7 mouse cellular contexts compared by ENCODE assay signal in genomic region chr1:58422879-58423278, GRCm38 (mm10). TPM values are rescaled to one million over a fixed set of nuclear protein-coding genes. Genes with fewer than 3 reads are reported as not detected.
A peak's percentile ranks its signal among the peaks of the same experiment; 100 is the strongest.
DNase-seq lines count a peak whose midpoint lies in the region; ATAC-seq and TF ChIP-seq lines count a peak whose summit lies in the region.

No protein-coding gene starts in this region.

- peak overlapping the region; percentile 78 for H3K4me2 ChIP-seq in hindbrain, embryonic 13.5 days

- peak overlapping the region; percentile 100 for H3K9ac ChIP-seq in hindbrain, embryonic 13.5 days
- peak overlapping the region; percentile 97 for H3K9ac ChIP-seq in liver, adult 2 months (ENCODE audit: low read depth, low read length)

- H3K27me3 ChIP-seq in hindbrain, embryonic 13.5 days, result no peaks in the 10 kb centered on the region
- H3K27me3 ChIP-seq in liver, adult 2 months (ENCODE audit: control insufficient read depth, insufficient read depth, low read length), result no peaks in the 10 kb centered on the region

- peaks cover 30% of the 10 kb centered on the region for H3K36me3 ChIP-seq in hindbrain, embryonic 13.5 days
- peaks cover 31% of the 10 kb centered on the region for H3K36me3 ChIP-seq in liver, adult 2 months (ENCODE audit: control insufficient read depth, insufficient read depth, low read length)

- peaks cover 30% of the 10 kb centered on the region for H3K4me1 ChIP-seq in hindbrain, embryonic 13.5 days (replicated peaks)
- H3K4me1 ChIP-seq in liver, adult 2 months (ENCODE audit: control insufficient read depth, insufficient read depth, low read length), result peaks cover 18% of the 10 kb centered on the region

- peak overlapping the region; percentile 100 for H3K27ac ChIP-seq in hindbrain, embryonic 13.5 days
- peak overlapping the region; percentile 99 for H3K27ac ChIP-seq in liver, adult 2 months (replicated peaks; ENCODE audit: insufficient read depth, low read depth, low read length)

- TF ChIP-seq CTCF in liver, adult 2 months (IDR thresholded peaks at IDR 0.05; ENCODE audit: low read depth, low read length), result no peak

- WGBS in hindbrain, embryonic 13.5 days, result 9% methylated on average over 13 of the region's 13 CpGs
- WGBS in liver, adult 2 months, result under 1% methylated on average over 13 of the region's 13 CpGs

- ATAC-seq in erythroblast, adult 5-6 weeks (replicated peaks; ENCODE audit: low FRiP score, poor library complexity, severe bottlenecking), result peak; percentile 80
- 0 out of 2 replicates have a peak, but pooled peaks have one; percentile 33 for ATAC-seq in hindbrain, embryonic 13.5 days (ENCODE audit: low FRiP score)
- ATAC-seq in monocyte, adult 5-6 weeks (replicated peaks; ENCODE audit: insufficient number of reproducible peaks, low FRiP score, low TSS enrichment, poor library complexity, severe bottlenecking), result peak; percentile 77

- peak overlapping the region; percentile 100 for H3K4me3 ChIP-seq in hindbrain, embryonic 13.5 days
- H3K4me3 ChIP-seq in liver, adult 2 months (ENCODE audit: insufficient read depth, low read depth, low read length), result peak overlapping the region; percentile 92

- H3K9me3 ChIP-seq in hindbrain, embryonic 13.5 days, result no peaks in the 10 kb centered on the region

- peaks cover 12% of the 10 kb centered on the region; the same call in 1 of the 2 replicates for H3K79me2 ChIP-seq in liver, adult 2 months (ENCODE audit: control insufficient read depth, insufficient read depth, low read length)

- DNase-seq in ES-CJ7 (ENCODE audit: low read depth, low spot score), result peak; percentile 73
- peak; percentile 50 for DNase-seq in adrenal gland, postnatal 14 days
- peak; percentile 85 for DNase-seq in liver, adult 2 months (ENCODE audit: extremely low read depth, low read depth, low spot score)
- DNase-seq in yolk sac, embryonic 10.5 days (ENCODE audit: low spot score), result peak; percentile 53

- no peak for TF ChIP-seq POLR2A in liver, adult 2 months (IDR thresholded peaks at IDR 0.05; ENCODE audit: extremely low read depth, insufficient read depth, low read length)

RNA-seq across cellular contexts. Expression of gene Clk1, which starts 1.0 kb away (rescaled TPM):
- 167 and 176 TPM in 2 replicates for total RNA-seq in adrenal gland, postnatal 14 days (2021)
- total RNA-seq in erythroblast, adult 5-6 weeks (2015; ENCODE audit: low replicate concordance), result 1,350 and 1,470 TPM in 2 replicates
- 1,532 and 1,795 TPM in 2 replicates for total RNA-seq in erythroblast, adult 5-6 weeks (2017; ENCODE audit: low replicate concordance)
- 174 and 180 TPM in 2 replicates for polyA plus RNA-seq in hindbrain, embryonic 13.5 days (2015; fragmentation: Nextera tagmentation; extraction: Ambion mirVana)
- total RNA-seq in liver, adult 2 months (2014; rRNA removed), result 128 and 163 TPM in 2 replicates
- 16.7 and 23.0 TPM in 2 replicates for polyA plus RNA-seq in liver, adult 2 months (2012; rRNA removed)
- total RNA-seq in monocyte, adult 5-6 weeks (2017), result 1,281 to 1,683 TPM (median 1,335 TPM) in 3 replicates

RNA-seq across cellular contexts. Expression of gene Nif3l1, which starts 22.1 kb away (rescaled TPM):
- total RNA-seq in adrenal gland, postnatal 14 days (2021), result 17.6 and 18.8 TPM in 2 replicates
- 0.77 and 13.4 TPM in 2 replicates for total RNA-seq in erythroblast, adult 5-6 weeks (2015; ENCODE audit: low replicate concordance)
- 5.0 and 8.9 TPM in 2 replicates for total RNA-seq in erythroblast, adult 5-6 weeks (2017; ENCODE audit: low replicate concordance)
- 53.7 and 58.9 TPM in 2 replicates for polyA plus RNA-seq in hindbrain, embryonic 13.5 days (2015; fragmentation: Nextera tagmentation; extraction: Ambion mirVana)
- 9.4 and 10.5 TPM in 2 replicates for total RNA-seq in liver, adult 2 months (2014; rRNA removed)
- polyA plus RNA-seq in liver, adult 2 months (2012; rRNA removed), result 11.4 and 11.9 TPM in 2 replicates
- total RNA-seq in monocyte, adult 5-6 weeks (2017), result 11.5 to 22.8 TPM (median 18.0 TPM) in 3 replicates

RNA-seq across cellular contexts. Expression of gene Ppil3, which starts 22.4 kb away (rescaled TPM):
- 26.5 and 35.0 TPM in 2 replicates for total RNA-seq in adrenal gland, postnatal 14 days (2021)
- total RNA-seq in erythroblast, adult 5-6 weeks (2015; ENCODE audit: low replicate concordance), result 15.6 and 18.4 TPM in 2 replicates
- 7.2 and 13.4 TPM in 2 replicates for total RNA-seq in erythroblast, adult 5-6 weeks (2017; ENCODE audit: low replicate concordance)
- 52.9 and 53.6 TPM in 2 replicates for polyA plus RNA-seq in hindbrain, embryonic 13.5 days (2015; fragmentation: Nextera tagmentation; extraction: Ambion mirVana)
- total RNA-seq in liver, adult 2 months (2014; rRNA removed), result 21.5 and 32.6 TPM in 2 replicates
- polyA plus RNA-seq in liver, adult 2 months (2012; rRNA removed), result 13.6 and 14.2 TPM in 2 replicates
- total RNA-seq in monocyte, adult 5-6 weeks (2017), result 59.5 to 80.1 TPM (median 68.3 TPM) in 3 replicates

RNA-seq across cellular contexts. Expression of gene Bzw1, which starts 30.2 kb away (rescaled TPM):
- total RNA-seq in adrenal gland, postnatal 14 days (2021), result 180 and 184 TPM in 2 replicates
- total RNA-seq in erythroblast, adult 5-6 weeks (2015; ENCODE audit: low replicate concordance), result 53.8 and 57.5 TPM in 2 replicates
- 43.8 and 48.4 TPM in 2 replicates for total RNA-seq in erythroblast, adult 5-6 weeks (2017; ENCODE audit: low replicate concordance)
- polyA plus RNA-seq in hindbrain, embryonic 13.5 days (2015; fragmentation: Nextera tagmentation; extraction: Ambion mirVana), result 384 and 399 TPM in 2 replicates
- 94.4 and 103 TPM in 2 replicates for total RNA-seq in liver, adult 2 months (2014; rRNA removed)
- polyA plus RNA-seq in liver, adult 2 months (2012; rRNA removed), result 16.1 and 17.7 TPM in 2 replicates
- 164 to 180 TPM (median 178 TPM) in 3 replicates for total RNA-seq in monocyte, adult 5-6 weeks (2017)

Comparison
In these comparisons a context has a peak if more than half of its experiments do, and no peak if none do; other contexts are left out.
1. Peak in every context shown above with its lines: DNase-seq, ATAC-seq, H3K4me3 ChIP-seq and H3K27ac ChIP-seq.